Mouse (Mus musculus): Measurements from ENCODE around the gene Aldh4a1. TPM values are rescaled to one million over a fixed set of nuclear protein-coding genes. Genes with fewer than 3 reads are reported as not detected.

The Aldh4a1 gene
- polyA plus RNA-seq, 1 experiment = 44.5 TPM

- Histone ChIP-seq H3K4me1 (ENCODE audit: control insufficient read depth, insufficient read depth, low read length) (peaks cover 12% of the 10 kb centered on the region), H3K4me3 (replicated peaks; ENCODE audit: extremely low read depth, low read depth, low read length) (no peak overlapping the region)
- TF ChIP-seq CTCF (IDR thresholded peaks at IDR 0.05; ENCODE audit: insufficient read depth, low read length) (no peak), POLR2A (IDR thresholded peaks at IDR 0.05; ENCODE audit: borderline replicate concordance, extremely low read depth, low read depth, low read length) (no peak)
- WGBS = 41% methylated on average over 4 of the region's 4 CpGs
- no peak for DNase-seq
These were observed 35.3 kb upstream of the Aldh4a1 start for GRCm38 (mm10) chr4:139587370-139587769.

DNA sequence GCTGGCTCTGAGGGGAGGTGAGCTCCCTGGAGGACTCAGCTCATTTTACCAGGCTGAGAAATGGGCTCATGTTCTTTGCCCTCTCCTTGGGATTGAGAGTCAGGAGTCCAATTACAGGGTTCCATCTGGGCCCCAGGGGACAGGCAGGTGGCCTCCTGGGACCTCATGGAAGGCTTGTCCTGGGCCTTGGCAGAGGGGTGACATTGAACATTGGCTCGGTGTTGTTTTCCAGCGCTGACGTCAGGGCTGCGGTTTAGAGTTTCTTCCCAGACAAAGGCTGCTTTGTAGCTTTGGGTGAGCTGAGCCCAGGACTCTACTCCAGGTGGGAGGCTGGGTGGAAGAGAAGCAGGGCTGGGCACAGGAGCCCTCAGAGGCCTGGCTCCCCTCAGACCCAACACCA is 34.9 kb upstream of the Aldh4a1 start:
- peaks cover 10% of the 10 kb centered on the region for H3K4me1 ChIP-seq (ENCODE audit: control insufficient read depth, insufficient read depth, low read length)
- no peak overlapping the region for H3K4me3 ChIP-seq (replicated peaks; ENCODE audit: extremely low read depth, low read depth, low read length)
- no peak for DNase-seq
- WGBS = 69% methylated on average over 4 of the region's 4 CpGs
- TF ChIP-seq POLR2A (IDR thresholded peaks at IDR 0.05; ENCODE audit: borderline replicate concordance, extremely low read depth, low read depth, low read length) (no peak), CTCF (IDR thresholded peaks at IDR 0.05; ENCODE audit: insufficient read depth, low read length) (no peak)

GRCm38 (mm10) chr4:139589351-139590027 is 33.2 kb upstream of the Aldh4a1 start:
- H3K4me1 ChIP-seq (ENCODE audit: control insufficient read depth, insufficient read depth, low read length) = peaks cover 15% of the 10 kb centered on the region
- WGBS = 69% methylated on average over 5 of the region's 5 CpGs
- DNase-seq = no peak

DNA sequence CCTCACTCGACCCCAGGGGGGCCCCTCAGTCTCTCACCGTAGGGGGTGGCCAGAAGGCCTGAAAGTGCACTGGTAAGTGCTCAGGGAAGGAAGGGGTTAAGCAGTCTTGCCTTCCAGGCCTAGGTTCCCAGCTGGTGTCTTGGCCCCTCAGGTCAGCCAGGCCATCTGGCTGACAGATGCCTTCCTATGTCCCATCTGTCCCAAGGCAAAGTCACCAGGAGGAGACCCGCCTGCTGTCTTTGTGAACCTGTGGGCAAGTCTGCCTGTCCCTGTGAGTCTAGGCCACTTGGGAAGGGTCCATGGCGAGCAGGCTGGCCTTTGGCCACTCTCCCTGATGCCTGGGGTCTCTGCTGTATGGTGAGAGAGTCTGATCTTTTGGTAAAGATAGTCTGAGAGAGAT is 32.2 kb upstream of the Aldh4a1 start:
- no peak for TF ChIP-seq CTCF (IDR thresholded peaks at IDR 0.05; ENCODE audit: insufficient read depth, low read length)
- no peak for TF ChIP-seq POLR2A (IDR thresholded peaks at IDR 0.05; ENCODE audit: borderline replicate concordance, extremely low read depth, low read depth, low read length)
- Histone ChIP-seq H3K4me3 (replicated peaks; ENCODE audit: extremely low read depth, low read depth, low read length) (no peak overlapping the region), H3K4me1 (ENCODE audit: control insufficient read depth, insufficient read depth, low read length) (peaks cover 14% of the 10 kb centered on the region)
- 67% methylated on average over 4 of the region's 4 CpGs for WGBS
- no peak for DNase-seq

More at GRCm38 (mm10) chr4:139589351-139590027, 33.2 kb upstream of the Aldh4a1 start:
- TF ChIP-seq POLR2A (IDR thresholded peaks at IDR 0.05; ENCODE audit: borderline replicate concordance, extremely low read depth, low read depth, low read length) (no peak), CTCF (IDR thresholded peaks at IDR 0.05; ENCODE audit: insufficient read depth, low read length) (no peak)
- no peak overlapping the region for H3K4me3 ChIP-seq (replicated peaks; ENCODE audit: extremely low read depth, low read depth, low read length)

DNA sequence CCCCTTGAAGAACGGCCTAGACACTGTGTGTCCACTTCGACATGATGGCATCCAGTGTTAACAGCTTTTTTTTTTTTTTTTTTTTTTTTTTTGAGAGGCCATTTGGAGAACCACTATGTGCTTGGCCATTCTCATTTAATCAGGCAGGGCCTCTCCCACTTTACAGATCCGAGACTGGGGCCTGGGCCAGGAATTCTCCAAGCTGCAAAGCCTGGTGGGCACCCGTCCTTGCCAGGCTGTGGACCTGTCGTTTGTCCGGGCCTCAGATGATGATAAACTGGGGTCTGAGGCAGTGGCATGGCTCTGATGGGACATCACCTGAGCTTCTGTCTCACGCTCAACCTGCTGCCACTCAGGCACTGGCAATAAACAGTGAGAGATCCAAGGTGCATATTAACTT is 29.8 kb upstream of the Aldh4a1 start:
- no peak overlapping the region for H3K4me3 ChIP-seq (replicated peaks; ENCODE audit: extremely low read depth, low read depth, low read length)
- WGBS = 57% methylated on average over 7 of the region's 7 CpGs
- TF ChIP-seq POLR2A (IDR thresholded peaks at IDR 0.05; ENCODE audit: borderline replicate concordance, extremely low read depth, low read depth, low read length) = no peak
- TF ChIP-seq CTCF (IDR thresholded peaks at IDR 0.05; ENCODE audit: insufficient read depth, low read length) = no peak
- no peak for DNase-seq
- peaks cover 17% of the 10 kb centered on the region for H3K4me1 ChIP-seq (ENCODE audit: control insufficient read depth, insufficient read depth, low read length)

DNA sequence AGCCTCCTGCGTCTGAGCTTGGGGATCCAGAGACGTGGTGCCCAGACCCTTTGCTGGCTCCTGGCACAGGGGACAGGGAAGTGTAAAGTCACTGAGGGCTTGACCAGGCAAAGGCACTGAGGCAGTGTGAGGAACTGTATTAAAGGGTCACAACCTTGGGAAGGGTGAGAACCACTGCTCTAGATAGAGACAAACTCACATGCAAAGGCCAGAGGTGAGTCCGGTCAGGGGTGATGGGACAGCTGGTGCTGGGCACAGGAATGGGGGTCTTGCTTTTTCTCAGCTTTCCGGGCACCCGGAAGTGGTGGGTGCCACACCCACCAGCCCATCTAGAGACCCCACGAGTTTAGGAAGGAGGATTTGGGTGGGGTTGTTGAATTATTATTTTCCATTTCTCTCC is 29.3 kb upstream of the Aldh4a1 start:
- TF ChIP-seq CTCF (IDR thresholded peaks at IDR 0.05; ENCODE audit: insufficient read depth, low read length) (no peak), POLR2A (IDR thresholded peaks at IDR 0.05; ENCODE audit: borderline replicate concordance, extremely low read depth, low read depth, low read length) (no peak)
- H3K4me1 ChIP-seq (ENCODE audit: control insufficient read depth, insufficient read depth, low read length) = peaks cover 20% of the 10 kb centered on the region

GRCm38 (mm10) chr4:139594062-139594461 is 28.6 kb upstream of the Aldh4a1 start:
- 41% methylated on average over 3 of the region's 3 CpGs for WGBS
- peaks cover 22% of the 10 kb centered on the region for H3K4me1 ChIP-seq (ENCODE audit: control insufficient read depth, insufficient read depth, low read length)
- DNase-seq = no peak

More for the DNA sequence above, 29.3 kb upstream of the Aldh4a1 start:
- H3K4me3 ChIP-seq (replicated peaks; ENCODE audit: extremely low read depth, low read depth, low read length) = no peak overlapping the region
- DNase-seq = no peak
- WGBS = 53% methylated on average over 6 of the region's 6 CpGs

DNA sequence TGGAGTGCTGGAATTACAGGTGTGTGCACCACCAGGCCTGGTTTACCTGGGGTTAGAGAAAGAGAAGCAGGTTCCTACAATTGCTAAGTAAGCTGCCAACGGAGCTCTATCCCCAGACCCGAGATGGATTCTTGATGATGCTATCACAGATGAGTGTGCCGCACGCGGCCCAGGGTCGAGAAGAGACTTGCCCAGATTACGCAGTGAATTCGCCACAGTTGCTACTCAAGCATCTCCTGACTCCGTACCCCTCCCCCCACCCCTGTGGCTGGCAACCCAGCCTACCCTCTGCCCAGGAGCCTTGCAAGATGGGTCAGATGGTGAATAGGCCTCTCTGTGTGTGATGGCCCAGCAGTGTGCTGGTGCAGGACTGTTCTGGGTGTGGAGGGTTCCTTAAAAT is 26.0 kb upstream of the Aldh4a1 start:
- 61% methylated on average over 9 of the region's 9 CpGs for WGBS

More at GRCm38 (mm10) chr4:139594062-139594461, 28.6 kb upstream of the Aldh4a1 start:
- no peak for TF ChIP-seq POLR2A (IDR thresholded peaks at IDR 0.05; ENCODE audit: borderline replicate concordance, extremely low read depth, low read depth, low read length)
- TF ChIP-seq CTCF (IDR thresholded peaks at IDR 0.05; ENCODE audit: insufficient read depth, low read length) = peak; percentile 22; the same call in 1 of the 2 replicates
- no peak overlapping the region for H3K4me3 ChIP-seq (replicated peaks; ENCODE audit: extremely low read depth, low read depth, low read length)

DNA sequence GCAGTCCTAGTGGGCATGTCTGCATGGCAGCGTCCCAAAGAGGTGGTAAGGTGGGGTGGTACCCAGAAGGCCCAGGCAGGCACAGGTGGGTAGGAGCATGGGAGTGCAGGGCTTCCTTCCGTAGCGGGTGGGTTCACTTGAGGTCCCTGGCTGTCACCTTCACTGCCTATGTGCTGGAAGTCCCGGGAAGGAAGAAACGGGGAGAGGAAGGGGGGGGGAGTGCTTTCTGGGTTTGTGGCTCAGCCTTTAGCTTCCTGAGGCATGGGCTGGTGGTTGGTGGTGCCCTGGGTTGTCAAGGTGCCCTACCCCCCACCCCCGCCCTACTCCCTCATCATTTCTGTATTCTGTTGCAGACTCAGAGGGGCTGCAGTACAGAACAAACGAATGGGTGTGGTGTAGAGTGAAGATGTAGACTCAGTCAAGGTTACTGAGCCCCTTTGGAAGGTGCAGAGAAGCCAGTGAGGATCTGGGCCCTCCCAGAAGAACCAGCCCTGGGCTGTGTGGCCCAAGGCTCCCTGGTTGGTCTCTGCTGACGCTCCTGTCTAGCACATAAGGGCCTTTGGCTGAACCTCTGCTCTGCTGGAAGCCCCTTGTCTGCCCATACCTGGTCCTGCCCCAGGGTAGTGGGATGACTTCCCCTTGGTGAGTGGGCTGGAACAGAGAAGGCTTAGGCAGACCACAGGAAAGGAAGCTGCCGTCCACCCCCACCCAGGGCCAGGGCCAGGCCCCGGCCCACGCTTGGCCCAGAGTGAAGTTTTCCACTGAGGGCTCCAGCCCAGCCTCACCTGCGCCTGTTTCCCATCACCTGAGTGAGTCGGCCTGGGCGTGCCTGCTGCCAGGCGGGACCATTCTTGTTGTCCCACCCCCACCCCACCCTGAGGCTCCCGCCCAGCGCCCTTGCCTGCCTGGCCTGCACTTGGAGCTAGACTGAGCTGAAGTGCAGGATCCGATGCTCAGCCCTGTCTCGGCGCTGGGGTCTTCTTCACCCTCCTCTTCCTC is 25.1 kb upstream of the Aldh4a1 start:
- peaks cover 39% of the 10 kb centered on the region for H3K4me1 ChIP-seq (ENCODE audit: control insufficient read depth, insufficient read depth, low read length)
- H3K4me3 ChIP-seq (replicated peaks; ENCODE audit: extremely low read depth, low read depth, low read length) = no peak overlapping the region
- TF ChIP-seq POLR2A (IDR thresholded peaks at IDR 0.05; ENCODE audit: borderline replicate concordance, extremely low read depth, low read depth, low read length) = no peak
- TF ChIP-seq CTCF (IDR thresholded peaks at IDR 0.05; ENCODE audit: insufficient read depth, low read length) = no peak
- DNase-seq = no peak
- 30% methylated on average over 20 of the region's 20 CpGs for WGBS

More for the DNA sequence above, 26.0 kb upstream of the Aldh4a1 start:
- Histone ChIP-seq H3K4me3 (replicated peaks; ENCODE audit: extremely low read depth, low read depth, low read length) (no peak overlapping the region), H3K4me1 (ENCODE audit: control insufficient read depth, insufficient read depth, low read length) (peaks cover 31% of the 10 kb centered on the region)
- no peak for DNase-seq
- no peak for TF ChIP-seq POLR2A (IDR thresholded peaks at IDR 0.05; ENCODE audit: borderline replicate concordance, extremely low read depth, low read depth, low read length)
- no peak for TF ChIP-seq CTCF (IDR thresholded peaks at IDR 0.05; ENCODE audit: insufficient read depth, low read length)

All from lung, adult 2 months (tissue).